Mouse (Mus musculus) WW6 (cell line): ENCODE measurements around the gene Pld5.
"Not testable (repeated sequence)": the region's sequence is repeated elsewhere in the genome, so short reads cannot be mapped to it uniquely, and the experiment has no call there.

Experiments
- DNase-seq: peaks from one replicate; pipeline ENCODE4 v3.0.0-alpha.2; 2013; ENCODE audit warnings: low read depth, low spot score

Gene Pld5

DNA sequence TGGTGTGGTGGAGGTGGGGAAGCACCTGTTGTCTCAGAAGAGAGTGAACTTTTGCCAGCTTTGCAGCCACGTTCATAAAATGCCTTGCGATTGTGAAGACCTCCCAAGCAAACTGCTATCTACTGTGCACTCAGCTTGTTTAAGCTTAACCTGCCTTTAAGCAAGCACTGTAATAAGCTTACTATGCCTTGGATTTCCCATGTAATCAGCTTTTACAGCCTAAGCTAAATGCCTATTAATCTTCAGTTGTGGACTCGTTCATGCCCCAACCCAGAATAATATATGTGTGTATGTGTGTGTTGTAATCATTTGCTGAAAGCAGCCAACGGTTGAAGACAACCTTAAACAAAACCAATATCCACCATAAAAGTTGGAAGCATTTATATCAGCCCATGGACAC lies 232.1 kb downstream of the Pld5 start:
- no peak for DNase-seq

DNA sequence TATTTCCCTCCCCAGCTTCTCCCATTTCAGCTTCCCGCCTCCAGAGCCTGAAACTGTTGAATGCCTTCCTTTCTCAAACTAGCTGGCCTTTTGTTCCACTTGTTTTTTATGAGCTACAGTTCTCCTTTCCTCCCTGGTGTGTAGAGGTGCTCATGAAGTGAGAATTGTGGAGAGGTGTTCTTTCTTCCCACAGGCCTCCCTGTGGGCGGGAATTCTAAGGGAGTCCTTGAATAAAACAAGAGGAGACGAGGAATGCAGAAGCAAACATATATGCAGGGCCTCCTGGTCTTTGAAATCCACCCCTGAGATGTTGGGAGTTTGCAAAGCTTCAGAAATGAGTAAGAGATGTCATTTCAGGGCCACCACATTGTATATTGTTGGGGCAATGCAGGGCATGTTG lies 235.2 kb downstream of the Pld5 start:
- no peak for DNase-seq

DNA sequence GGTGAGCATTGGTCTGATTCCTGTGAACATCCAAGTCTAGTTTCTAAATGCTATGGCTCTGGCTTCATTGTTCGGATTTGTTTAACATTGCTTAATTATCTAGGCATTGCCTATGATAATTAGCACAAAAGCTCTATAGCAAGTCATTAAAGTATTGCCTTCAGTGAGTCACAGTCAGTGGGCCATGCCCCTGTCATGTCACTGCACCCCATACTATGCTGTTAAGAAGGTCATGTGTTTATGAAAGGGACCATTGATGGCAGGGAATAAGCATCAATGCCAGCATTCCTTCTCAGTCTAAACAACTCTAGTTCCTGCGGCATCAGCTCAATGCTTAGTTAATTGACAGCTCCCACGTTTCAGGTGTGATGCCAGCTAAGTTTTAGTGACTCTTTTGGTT lies 239.1 kb downstream of the Pld5 start:
- DNase-seq, result no peak

DNA sequence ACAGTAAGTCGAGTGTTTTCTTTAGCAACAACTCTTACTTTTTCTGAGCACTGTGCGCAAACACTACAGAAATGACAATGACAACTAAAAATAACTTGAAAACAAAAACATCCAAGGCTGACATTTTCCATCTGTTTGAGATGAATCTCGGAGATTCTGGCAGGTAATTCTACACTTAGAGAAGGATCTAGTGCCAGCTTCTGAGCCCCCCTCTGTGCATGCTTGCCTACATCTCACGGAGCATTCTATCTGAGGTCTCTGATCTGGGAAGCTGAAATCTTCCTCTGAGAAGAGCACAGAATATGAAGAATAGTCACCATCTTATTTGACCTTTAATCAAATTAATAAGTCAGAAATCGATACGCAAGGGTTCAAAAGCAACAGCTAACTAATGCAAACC lies 240.4 kb downstream of the Pld5 start:
- no peak for DNase-seq

DNA sequence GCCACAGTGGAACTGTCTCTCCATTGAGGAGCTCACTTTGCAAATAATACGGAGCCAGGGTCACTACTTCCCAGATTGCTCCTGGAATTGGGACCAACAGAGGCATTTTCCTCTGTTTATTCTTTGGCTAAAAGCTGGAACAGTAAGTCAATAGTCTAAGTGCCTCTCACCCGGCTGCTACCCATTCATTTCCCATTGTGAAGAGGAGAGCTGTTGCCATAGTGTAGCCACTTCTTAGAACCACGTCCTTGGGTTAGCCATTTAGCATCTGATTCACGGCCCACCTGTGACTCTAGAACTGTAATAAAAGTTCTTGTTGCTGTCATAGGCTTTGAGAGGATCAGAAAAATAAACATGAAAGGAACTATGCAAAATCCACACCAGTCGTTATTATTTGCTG lies 241.4 kb downstream of the Pld5 start:
- DNase-seq, result no peak

DNA sequence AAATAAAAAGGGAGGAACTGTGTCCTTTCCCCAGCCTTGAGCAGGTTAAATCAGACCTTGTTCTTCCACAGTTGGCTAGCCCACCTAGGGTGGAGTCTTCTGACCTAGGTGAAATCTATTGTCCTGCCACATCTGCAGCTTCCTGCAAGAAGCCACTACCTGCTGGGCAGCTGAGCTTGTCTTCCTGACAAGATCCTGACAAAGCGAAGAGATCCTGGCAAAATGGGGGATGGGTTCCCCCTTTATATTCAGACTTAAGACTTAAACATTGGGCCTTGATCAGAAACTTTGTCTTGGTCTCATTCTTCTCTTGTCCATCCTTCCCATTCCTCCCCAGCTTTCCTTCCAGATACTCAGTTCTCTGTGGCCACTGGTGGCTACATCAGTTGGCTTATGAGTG lies 246.0 kb downstream of the Pld5 start:
- DNase-seq, result no peak

DNA sequence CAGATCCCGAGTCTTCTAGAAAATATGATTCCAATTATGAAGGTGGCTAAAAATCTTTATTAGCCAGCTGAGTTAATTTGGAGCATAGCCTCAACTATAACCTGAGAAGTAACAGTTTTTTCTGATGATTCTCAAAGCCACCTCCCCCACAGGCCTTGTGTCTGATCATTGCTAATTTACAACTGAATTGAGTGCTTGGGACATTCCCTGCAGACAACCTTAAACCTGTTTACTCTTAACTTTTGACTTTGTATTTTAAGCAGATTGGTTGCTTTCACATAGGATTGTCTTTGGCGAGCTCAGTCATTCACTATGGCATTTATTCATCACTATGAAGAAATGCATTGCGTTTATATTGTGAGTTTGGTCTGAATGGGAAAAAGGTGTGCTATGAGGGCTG lies 246.7 kb downstream of the Pld5 start:
- DNase-seq, result no peak

DNA sequence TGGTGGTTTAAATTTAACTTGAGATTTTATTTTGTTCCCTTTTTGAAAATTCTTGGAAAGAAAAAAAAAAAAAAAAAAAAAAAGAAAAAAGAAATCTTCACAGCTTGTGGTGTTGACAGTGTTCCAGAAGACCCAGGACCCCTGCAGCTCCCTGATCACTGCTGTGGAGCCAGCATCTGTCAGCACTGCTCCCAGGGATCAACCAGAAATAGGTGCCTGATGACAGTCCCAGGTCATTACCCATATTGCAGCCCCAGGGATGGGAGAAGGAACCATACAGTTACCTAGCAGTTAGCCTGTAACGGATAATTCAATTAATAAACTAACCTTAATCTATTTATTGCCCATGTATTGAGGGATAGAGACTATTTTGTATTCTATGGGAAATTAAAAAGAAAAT lies 250.6 kb downstream of the Pld5 start:
- DNase-seq, result no peak

DNA sequence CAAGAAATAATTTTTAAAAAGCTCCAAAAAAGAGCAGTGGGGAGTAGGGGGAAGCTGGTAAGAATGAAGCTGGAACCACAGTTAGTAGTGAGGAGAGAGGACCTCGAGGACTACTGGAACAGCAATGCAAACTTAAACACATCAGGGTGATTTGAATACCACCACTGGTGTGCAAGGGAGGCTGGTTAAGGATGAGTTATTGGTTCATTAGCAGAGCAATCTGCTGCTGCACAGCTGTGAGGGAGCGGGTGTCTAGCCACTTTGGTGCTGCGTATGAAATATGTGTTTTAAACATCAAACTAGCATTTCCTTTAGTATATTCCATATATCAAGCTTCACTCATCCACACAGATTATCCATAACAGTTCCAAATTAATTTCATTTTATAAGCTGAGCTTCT lies 256.6 kb downstream of the Pld5 start:
- no peak for DNase-seq

DNA sequence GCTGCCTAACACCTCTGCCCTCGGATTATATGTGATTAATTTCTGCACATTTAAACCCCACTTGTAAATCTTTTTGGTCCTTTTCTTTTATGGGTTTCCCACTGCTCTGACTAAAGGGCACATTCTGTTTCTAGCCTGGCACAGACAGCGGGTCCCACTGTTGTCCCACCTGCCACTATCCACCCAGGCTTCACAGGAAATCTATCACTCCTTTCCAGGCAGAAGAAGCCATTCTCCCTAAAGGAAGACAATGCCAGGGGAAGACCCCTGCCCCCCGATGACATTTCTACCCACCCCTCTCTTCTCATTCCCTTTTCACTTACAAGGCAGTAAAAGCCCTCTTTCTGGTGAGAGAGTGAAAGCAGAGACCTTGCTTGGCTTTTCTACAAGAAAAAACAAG lies 259.0 kb downstream of the Pld5 start:
- no peak for DNase-seq

DNA sequence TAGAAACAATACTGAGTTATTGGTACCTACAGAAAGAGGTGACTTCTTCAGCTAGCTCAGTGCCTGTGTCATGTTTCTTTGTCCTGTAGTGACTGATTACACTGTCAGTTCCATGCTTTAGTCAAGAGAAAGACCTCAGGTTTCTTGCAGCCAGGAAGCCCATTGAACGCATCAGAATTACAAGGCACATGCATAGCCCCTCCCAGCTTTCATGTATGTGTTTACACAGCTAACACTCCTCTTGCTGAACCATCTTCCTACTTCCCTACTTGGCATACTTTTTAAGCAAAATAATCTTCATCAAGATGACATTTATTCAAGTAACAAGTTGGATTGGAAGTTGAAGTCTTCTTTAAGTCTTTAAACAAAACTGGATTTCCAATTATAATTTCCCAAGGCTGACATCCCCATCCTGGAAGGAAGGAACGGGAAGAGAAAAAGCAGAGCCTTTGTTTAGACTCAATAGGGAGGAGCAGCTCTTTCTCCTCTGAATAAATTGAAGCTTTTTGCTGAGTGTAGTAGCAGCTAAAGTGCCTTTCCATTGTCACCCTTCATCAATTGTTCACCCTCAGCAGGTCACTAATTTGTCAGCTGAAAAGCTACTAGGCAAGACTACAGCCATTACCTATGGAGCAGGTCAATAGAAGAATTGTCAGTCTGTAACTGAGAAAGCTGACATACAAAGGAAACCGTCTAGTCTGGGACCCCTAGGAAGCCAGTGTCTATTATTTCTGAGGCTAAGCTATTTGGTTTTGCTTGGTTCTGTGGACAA lies 261.4 kb downstream of the Pld5 start:
- DNase-seq, result no peak

DNA sequence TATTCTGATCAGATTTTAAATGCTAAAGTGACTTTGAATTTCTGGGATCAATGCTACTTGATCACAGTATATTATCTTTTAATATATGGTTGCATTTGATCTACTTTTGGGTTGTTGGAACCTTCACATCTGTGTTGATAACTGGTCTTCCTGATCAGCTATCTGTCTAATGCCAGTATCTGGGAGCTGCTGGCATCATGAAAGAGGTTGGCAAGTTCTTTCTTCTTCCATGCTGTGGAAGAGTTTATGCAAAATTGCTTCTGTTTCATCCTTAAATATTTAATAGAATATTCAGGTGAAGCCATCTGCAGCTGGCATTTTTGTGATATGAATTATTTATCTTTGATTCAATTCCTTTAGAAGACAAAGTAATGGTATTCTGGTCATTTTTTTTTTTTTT lies 263.6 kb downstream of the Pld5 start:
- DNase-seq, result no peak

DNA sequence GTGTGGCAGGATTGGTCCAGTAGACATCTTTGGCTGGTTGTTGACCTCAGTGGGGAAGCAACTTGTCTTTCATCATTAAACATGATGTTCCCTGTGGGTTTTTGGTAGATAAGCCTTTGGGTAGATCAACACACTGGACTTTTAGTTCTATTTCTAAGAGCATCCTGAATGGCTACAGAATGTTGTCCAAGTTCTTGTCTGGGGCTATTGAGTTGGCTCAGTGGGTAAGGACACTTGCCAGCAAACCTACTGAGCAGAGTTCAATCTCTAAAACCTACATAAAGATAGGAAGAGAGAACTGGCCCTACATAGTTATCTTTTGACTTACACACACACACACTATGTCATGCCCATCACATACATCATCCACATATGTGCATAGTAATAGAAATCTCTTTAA lies 264.0 kb downstream of the Pld5 start:
- DNase-seq, result no peak

DNA sequence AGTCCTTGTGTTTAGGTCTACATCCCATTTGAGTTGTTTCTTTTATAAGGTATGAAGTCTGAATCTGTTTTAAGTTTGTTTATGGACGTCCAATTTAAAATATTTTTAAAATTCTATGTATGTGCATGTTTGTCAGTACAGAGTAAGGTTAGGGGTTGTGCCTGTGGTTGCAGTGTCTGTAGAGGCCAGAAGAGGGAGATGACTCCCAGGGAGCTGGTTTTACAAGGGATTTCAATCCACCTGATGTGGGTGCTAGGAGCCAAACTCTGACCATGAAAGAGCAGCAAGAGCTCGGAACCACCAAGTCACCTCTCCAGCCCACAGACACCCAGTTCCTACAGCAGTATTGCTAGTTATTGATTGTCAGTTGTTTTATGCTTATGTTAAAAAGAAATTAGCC lies 266.7 kb downstream of the Pld5 start:
- no peak for DNase-seq

DNA sequence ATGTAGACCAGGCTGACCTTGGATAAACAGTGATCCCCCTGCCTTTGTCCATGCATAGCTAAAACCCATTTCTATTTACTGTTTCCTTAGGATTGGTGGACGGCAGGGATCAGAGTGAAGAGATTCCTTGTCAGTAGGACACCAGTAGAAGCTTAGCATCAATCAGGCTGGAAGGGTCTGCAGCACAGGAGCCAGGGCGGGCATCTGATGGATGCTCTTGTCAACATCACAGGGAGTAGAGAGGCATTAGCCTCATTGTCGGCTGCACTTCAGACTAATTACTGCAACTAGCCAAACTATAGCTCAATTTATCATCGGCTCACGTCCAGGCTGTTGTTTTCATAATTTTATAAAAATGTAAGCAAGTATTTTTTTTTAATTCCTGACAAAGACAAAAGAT lies 274.5 kb downstream of the Pld5 start:
- DNase-seq, result no peak

DNA sequence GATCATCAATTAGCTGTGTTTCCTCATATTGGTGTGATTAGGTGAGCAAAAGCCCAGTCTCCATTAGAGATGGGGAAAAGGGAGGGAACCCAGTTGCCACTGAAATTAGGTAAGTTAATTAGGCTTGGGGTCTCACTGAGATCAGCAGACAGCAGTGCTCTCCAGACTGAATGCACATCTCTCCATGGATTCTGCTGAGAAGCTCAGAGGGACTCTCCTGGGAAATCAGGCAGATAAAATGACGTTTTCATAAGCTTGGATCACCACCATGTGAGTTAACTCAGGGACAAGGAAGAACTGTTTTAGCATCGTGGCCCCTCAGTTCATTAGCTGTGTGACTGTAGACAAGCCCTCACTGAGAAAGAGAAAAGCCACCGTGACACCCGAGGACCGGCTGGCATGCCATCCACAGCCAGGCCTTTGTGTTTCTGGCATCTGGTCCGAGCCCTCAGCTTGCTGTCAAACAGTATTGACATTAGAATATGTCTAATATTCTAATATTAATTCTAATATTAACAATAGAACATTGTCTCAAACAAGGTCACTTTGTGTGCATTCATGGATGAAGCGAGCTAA lies 277.9 kb downstream of the Pld5 start:
- no peak for DNase-seq

DNA sequence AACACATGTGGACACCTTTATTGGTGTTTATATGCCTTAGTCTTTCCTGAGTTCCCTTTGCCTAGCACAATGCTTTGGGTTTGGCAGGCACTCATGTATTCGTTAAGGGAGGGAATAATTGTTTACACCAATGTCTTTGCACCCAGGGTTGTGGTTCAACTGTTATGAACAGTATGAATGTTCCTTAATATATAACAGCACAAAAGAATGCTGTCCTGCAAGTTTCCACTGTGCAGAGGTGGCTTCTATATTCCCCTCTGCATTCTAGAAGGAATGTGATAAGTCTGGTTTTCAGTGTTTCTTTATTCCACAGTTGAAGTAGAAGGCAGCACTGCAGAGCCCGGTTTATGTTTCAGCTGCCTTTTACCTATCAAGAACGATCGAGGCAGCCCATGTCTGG lies 286.2 kb downstream of the Pld5 start:
- DNase-seq, result no peak

DNA sequence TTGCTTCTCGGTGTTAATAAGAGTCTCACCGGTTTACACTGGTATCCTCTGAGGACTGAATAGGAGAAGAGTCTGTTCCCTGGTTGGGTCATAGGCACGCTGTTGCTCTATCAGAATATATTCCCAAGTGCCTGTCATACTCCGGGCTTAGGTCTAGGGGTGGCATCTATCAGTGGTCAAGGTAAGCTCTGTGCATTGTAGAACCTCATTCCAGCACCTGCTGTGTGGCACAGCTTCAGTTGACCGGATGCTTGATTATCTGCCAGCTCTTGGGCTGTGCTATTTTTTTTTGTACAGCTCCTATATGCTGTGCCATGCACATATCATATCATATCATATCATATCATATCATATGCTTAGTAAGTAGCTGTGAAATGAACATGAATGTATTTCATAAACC lies 286.7 kb downstream of the Pld5 start:
- no peak for DNase-seq

DNA sequence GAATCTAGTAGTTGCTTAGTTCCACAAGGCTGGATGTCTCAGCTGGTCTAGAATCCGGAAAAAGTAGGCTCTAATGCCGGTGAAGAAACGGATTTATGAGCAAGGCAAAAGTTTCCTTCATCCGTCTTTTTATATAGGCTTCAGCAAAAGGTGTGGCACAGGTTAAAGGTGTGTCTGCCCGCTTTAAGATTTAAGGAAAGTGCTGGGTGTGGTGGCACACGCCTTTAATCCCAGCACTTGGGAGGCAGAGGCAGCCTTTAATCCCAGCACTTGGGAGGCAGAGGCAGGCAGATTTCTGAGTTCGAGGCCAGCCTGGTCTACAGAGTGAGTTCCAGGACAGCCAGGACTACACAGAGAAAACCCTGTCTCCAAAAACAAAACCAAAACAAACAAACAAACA lies 296.1 kb downstream of the Pld5 start, which contains the start of gene Rbm8a2:
Rbm8a2 (minus strand) TSS at position 101 of the 400 bp plus-strand sequence.
- DNase-seq, result not testable (repeated sequence)

DNA sequence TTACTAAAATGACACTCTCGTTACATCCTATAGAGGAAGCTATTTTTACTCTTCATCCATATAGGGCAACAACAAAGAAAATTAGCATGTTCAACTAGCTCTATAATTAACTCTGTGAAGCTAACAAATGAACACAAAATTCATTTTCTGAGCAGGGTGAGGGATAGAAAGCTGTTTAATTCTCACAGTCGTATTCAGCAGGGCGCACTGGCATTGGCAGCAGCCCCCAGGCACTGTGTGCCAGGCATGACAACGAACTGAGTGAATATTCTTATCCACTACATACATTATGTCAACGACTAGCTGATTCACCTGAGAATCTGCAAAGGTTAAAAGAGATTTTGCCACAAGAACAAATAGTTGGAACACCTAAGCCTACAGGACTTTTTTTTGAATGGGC lies 304.4 kb downstream of the Pld5 start:
- DNase-seq, result no peak

DNA sequence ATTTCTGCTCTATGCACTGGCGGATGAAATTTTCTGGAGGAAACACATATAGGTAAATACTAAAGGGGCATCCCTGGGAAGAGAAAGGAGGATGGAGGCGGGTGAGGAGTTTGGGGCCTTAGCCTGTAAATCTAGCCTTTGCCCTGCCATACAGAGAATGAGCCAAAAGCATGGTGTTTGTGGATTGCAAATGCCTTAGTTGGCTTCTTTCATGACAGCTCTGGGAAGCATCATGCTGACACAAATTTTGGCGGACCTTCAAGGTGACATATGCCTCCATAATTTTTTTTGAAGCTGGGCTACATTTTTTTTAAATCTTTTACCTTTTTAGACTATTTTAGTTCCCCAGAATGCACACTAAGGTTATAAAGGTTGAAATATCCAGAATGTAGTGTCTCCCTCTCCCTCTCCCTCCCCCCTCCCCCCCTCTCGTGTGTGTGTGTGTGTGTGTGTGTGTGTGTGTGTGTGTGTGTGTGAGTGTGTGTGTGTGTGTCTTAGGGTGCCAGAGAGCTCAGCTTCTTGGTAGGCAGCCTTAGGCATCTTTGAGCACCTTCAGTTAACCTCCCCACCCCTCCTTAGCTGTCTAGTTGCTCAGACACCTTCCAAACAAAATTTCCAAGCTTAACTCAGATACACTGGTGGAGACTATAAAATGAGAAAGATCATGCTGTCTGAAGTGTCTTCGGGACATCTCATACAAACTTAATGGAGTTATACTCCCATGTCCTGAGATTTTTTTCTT lies 307.9 kb downstream of the Pld5 start:
- no peak for DNase-seq

DNA sequence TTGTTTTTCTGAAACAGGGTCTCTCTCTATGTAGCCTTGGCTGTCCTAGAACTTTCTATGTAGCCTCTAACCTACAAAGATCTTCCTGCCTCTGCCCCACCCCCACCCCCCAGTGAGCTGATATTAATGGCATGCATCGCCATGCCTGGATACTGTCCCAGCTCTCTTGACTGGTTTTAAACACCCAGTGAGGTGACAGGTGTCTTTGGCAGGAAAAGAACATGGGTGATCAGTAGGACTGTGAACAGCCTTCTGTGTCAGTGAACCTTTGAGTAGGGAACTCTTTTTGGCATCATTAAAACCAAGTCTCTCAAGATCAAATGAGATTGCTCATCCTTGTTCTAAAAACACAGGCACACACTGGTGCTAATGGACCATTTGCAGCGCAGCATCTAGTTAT lies 313.3 kb downstream of the Pld5 start:
- DNase-seq, result no peak

DNA sequence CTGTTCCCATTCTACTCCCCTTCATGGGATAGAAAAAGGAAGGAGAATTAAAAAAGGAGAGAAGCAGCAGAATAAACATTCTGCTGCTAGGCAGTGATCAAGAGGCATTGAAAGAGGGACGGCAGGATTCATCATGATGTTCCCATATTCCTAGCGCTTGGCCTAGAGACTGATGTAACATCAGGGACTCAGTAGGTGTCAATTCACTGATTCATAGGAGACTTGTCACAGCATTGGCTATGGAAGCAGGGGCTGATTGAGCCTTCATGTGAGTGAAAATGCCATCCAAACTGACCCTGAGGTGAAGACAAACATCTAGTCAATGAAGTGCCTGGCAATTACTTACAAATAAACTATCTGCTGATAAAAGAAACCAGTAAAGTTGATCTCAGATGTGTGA lies 324.3 kb downstream of the Pld5 start:
- DNase-seq, result no peak
